Mouse (Mus musculus) liver, embryonic 14.5 days (tissue): Measurements from ENCODE around the gene Ces2c.

Experiments
- CTCF ChIP-seq: IDR thresholded peaks from 2 replicates; pipeline ENCODE4 v1.5.1; 2016; ENCODE audit warnings: antibody characterized with exemption, low read depth, control low read depth
- EP300 ChIP-seq: IDR thresholded peaks from 2 replicates; pipeline ENCODE4 v1.6.1; 2016; ENCODE audit warnings: antibody characterized with exemption, low read depth

- no peak for TF ChIP-seq CTCF
- TF ChIP-seq EP300, result no peak
Observed at GRCm38 (mm10) chr8:104828221-104828620, 18.6 kb upstream of the Ces2c start.
